Mouse (Mus musculus): ENCODE data around the gene Lmx1b. TPM values are rescaled to one million over a fixed set of nuclear protein-coding genes. Genes with fewer than 3 reads are reported as not detected.

Lmx1b gene
- total and polyA plus RNA-seq, 3 experiments = not detected

- TF ChIP-seq USF1 (IDR thresholded peaks at IDR 0.05; ENCODE audit: low read depth, low read length) = no peak
- no peak for TF ChIP-seq TBP (conservative IDR thresholded peaks at IDR 0.05; ENCODE audit: low read depth, low read length)
- no peak for TF ChIP-seq PAX5 (IDR thresholded peaks at IDR 0.05; ENCODE audit: low read length)
- TF ChIP-seq JUN (IDR thresholded peaks at IDR 0.05; ENCODE audit: insufficient read depth, low read depth, low read length) = no peak
- no peak for TF ChIP-seq RAD21 (IDR thresholded peaks at IDR 0.05; ENCODE audit: low read depth, low read length)
- no peak for TF ChIP-seq RCOR1 (conservative IDR thresholded peaks at IDR 0.05; ENCODE audit: low read depth, low read length)
- TF ChIP-seq CTCF (conservative IDR thresholded peaks at IDR 0.05 in 1 of 2, IDR thresholded peaks at IDR 0.05 in 1 of 2; ENCODE audit: low read depth in 2 of 2, low read length in 2 of 2) = no peak
- no peak for TF ChIP-seq IRF4 (IDR thresholded peaks at IDR 0.05; ENCODE audit: low read depth, low read length)
- TF ChIP-seq MAFK (IDR thresholded peaks at IDR 0.05; ENCODE audit: insufficient replicate concordance, low read length) = no peak
- H3K79me2 ChIP-seq (replicated peaks; ENCODE audit: control insufficient read depth, extremely low read depth, insufficient read depth, poor library complexity, severe bottlenecking) = no peaks in the 10 kb centered on the region
- no peak overlapping the region for H3K9ac ChIP-seq (ENCODE audit: insufficient read depth, low read depth)
- DNase-seq (ENCODE audit: extremely low read depth) = no peak
- H3K4me3 ChIP-seq (replicated peaks in 1 of 3; ENCODE audit: low read depth in 2 of 3, low read length in 2 of 3, poor library complexity in 1 of 3) = no peak overlapping the region
- dilution Hi-C loops (cut with MboI; ENCODE audit: extremely low pct_ligation_motif_present, extremely low pct_unique_long_range_greater_than_20kb, low sequenced_read_pairs) (no loop called here), in situ Hi-C loops (cut with MboI; ENCODE audit: low pct_ligation_motif_present, low pct_unique_long_range_greater_than_20kb, low sequenced_read_pairs) (no loop called here)
- peaks cover 29 to 40% of the 10 kb centered on the region in 2 experiments for H3K4me1 ChIP-seq (ENCODE audit: control insufficient read depth in 1 of 2, insufficient read depth in 2 of 2)
- H3K4me2 ChIP-seq (ENCODE audit: insufficient read depth, low read depth, poor library complexity, severe bottlenecking) = no peak overlapping the region
- H3K9me3 ChIP-seq (replicated peaks; ENCODE audit: low read length) = no peaks in the 10 kb centered on the region
- peaks cover 33% of the 10 kb centered on the region for H3K27me3 ChIP-seq (replicated peaks)
- no peaks in the 10 kb centered on the region for H3K36me3 ChIP-seq (replicated peaks in 1 of 2; ENCODE audit: control insufficient read depth in 1 of 2, insufficient read depth in 1 of 2, low read length in 1 of 2)
- no peak overlapping the region for H3K27ac ChIP-seq (ENCODE audit: insufficient read depth, low read depth)
Measured at GRCm38 (mm10) chr2:33589280-33589679, 51.0 kb downstream of the Lmx1b start.

GRCm38 (mm10) chr2:33584937-33585910, 55.1 kb downstream of the Lmx1b start:
- H3K36me3 ChIP-seq (replicated peaks in 1 of 2; ENCODE audit: control insufficient read depth in 1 of 2, insufficient read depth in 1 of 2, low read length in 1 of 2) = no peaks in the 10 kb centered on the region
- dilution Hi-C loops (cut with MboI; ENCODE audit: extremely low pct_ligation_motif_present, extremely low pct_unique_long_range_greater_than_20kb, low sequenced_read_pairs) (no loop called here), in situ Hi-C loops (cut with MboI; ENCODE audit: low pct_ligation_motif_present, low pct_unique_long_range_greater_than_20kb, low sequenced_read_pairs) (no loop called here)
- H3K9ac ChIP-seq (ENCODE audit: insufficient read depth, low read depth) = no peak overlapping the region
- H3K4me2 ChIP-seq (ENCODE audit: insufficient read depth, low read depth, poor library complexity, severe bottlenecking) = no peak overlapping the region
- no peak overlapping the region for H3K27ac ChIP-seq (ENCODE audit: insufficient read depth, low read depth)
- TF ChIP-seq RAD21 (IDR thresholded peaks at IDR 0.05; ENCODE audit: low read depth, low read length) (no peak), ETS1 (conservative IDR thresholded peaks at IDR 0.05; ENCODE audit: low read depth, low read length) (no peak), ZMIZ1 (IDR thresholded peaks at IDR 0.05; ENCODE audit: low read depth, low read length) (no peak), CHD2 (IDR thresholded peaks at IDR 0.05; ENCODE audit: low read length) (no peak), MEF2A (IDR thresholded peaks at IDR 0.05; ENCODE audit: borderline replicate concordance, low read depth, low read length) (no peak), UBTF (IDR thresholded peaks at IDR 0.05; ENCODE audit: low read depth, low read length) (no peak), ZNF384 (IDR thresholded peaks at IDR 0.05; ENCODE audit: low read depth, low read length) (no peak), KAT2A (IDR thresholded peaks at IDR 0.05; ENCODE audit: insufficient replicate concordance, low read length) (no peak), MAZ (IDR thresholded peaks at IDR 0.05; ENCODE audit: low read depth, low read length) (no peak), NRF1 (IDR thresholded peaks at IDR 0.05; ENCODE audit: low read depth, low read length) (no peak), MYC (IDR thresholded peaks at IDR 0.05; ENCODE audit: low read depth, low read length) (no peak), TBP (conservative IDR thresholded peaks at IDR 0.05; ENCODE audit: low read depth, low read length) (no peak), RCOR1 (conservative IDR thresholded peaks at IDR 0.05; ENCODE audit: low read depth, low read length) (no peak), JUND (conservative IDR thresholded peaks at IDR 0.05; ENCODE audit: low read depth, low read length) (no peak), GABPA (IDR thresholded peaks at IDR 0.05; ENCODE audit: insufficient replicate concordance, low read depth, low read length) (no peak), SMC3 (IDR thresholded peaks at IDR 0.05; ENCODE audit: low read depth, low read length) (no peak), NELFE (IDR thresholded peaks at IDR 0.05; ENCODE audit: low read depth, low read length) (no peak), POLR2A (IDR thresholded peaks at IDR 0.05; ENCODE audit: low read depth, low read length) (no peak)
- no peak overlapping the region for H3K4me3 ChIP-seq (replicated peaks in 1 of 3; ENCODE audit: low read depth in 2 of 3, low read length in 2 of 3, poor library complexity in 1 of 3)
- peaks cover 2 to 8% of the 10 kb centered on the region in 2 experiments; a peak in 3 of 4 replicates for H3K4me1 ChIP-seq (ENCODE audit: control insufficient read depth in 1 of 2, insufficient read depth in 2 of 2)
- no peak for DNase-seq (ENCODE audit: extremely low read depth)
- no peaks in the 10 kb centered on the region for H3K79me2 ChIP-seq (replicated peaks; ENCODE audit: control insufficient read depth, extremely low read depth, insufficient read depth, poor library complexity, severe bottlenecking)
- peaks cover 69% of the 10 kb centered on the region for H3K27me3 ChIP-seq (replicated peaks)
- no peaks in the 10 kb centered on the region for H3K9me3 ChIP-seq (replicated peaks; ENCODE audit: low read length)
